Mouse (Mus musculus): ENCODE measurements around the gene Usp28. TPM values are rescaled to one million over a fixed set of nuclear protein-coding genes. Genes with fewer than 3 reads are reported as not detected.

Usp28 gene
- total and polyA plus RNA-seq, 2 experiments from 2014 or later: 16.9 to 21.1 TPM

DNA sequence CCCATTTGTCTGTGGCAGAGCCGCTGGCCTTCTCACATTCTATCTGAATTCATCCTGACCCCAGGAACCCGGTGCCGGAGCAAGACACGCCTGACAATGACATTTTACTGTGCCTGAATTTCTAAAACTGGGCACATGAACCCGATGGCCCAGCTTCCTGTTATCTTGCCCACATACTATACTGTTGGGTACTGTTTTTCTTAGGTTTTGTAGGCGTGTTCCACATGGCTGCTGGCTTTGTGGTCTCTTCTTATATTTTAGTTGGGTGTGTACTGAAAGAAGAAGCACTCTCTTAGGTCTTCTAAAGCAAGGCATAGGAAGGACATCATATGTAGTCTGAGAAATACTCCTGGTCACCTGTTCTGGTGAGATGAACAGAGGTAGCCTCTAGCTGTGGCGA lies 9.6 kb downstream of the Usp28 start:
- no peaks in the 10 kb centered on the region for H3K4me1 ChIP-seq (ENCODE audit: insufficient read depth, low read length)
- H3K27ac ChIP-seq (ENCODE audit: low read depth, low read length): no peak overlapping the region
- no peak overlapping the region for H3K4me3 ChIP-seq (ENCODE audit: low read depth, low read length)
- WGBS: 92% methylated on average over 7 of the region's 7 CpGs
- no peaks in the 10 kb centered on the region for H3K9me3 ChIP-seq (ENCODE audit: low read length)
- H3K9ac ChIP-seq (replicated peaks; ENCODE audit: low read length, poor library complexity, severe bottlenecking): no peak overlapping the region
- H3K27me3 ChIP-seq (ENCODE audit: insufficient read depth, low read length): no peaks in the 10 kb centered on the region
- DNase-seq (ENCODE audit: low spot score) (no peak), ATAC-seq (ENCODE audit: low FRiP score) (no peak)
- H3K4me2 ChIP-seq (ENCODE audit: low read depth, low read length, poor library complexity, severe bottlenecking): no peak overlapping the region
- TF ChIP-seq CTCF (IDR thresholded peaks at IDR 0.05): no peak
- no peaks in the 10 kb centered on the region for H3K36me3 ChIP-seq (ENCODE audit: insufficient read depth, low read length)

GRCm38 (mm10) chr9:48995735-48996134 lies 10.6 kb downstream of the Usp28 start:
- Histone ChIP-seq H3K9me3 (ENCODE audit: low read length) (no peaks in the 10 kb centered on the region), H3K4me1 (ENCODE audit: insufficient read depth, low read length) (no peaks in the 10 kb centered on the region), H3K36me3 (ENCODE audit: insufficient read depth, low read length) (no peaks in the 10 kb centered on the region), H3K4me2 (ENCODE audit: low read depth, low read length, poor library complexity, severe bottlenecking) (no peak overlapping the region), H3K27me3 (ENCODE audit: insufficient read depth, low read length) (no peaks in the 10 kb centered on the region), H3K4me3 (ENCODE audit: low read depth, low read length) (no peak overlapping the region), H3K9ac (replicated peaks; ENCODE audit: low read length, poor library complexity, severe bottlenecking) (no peak overlapping the region), H3K27ac (ENCODE audit: low read depth, low read length) (no peak overlapping the region)
- 97% methylated on average over 1 of the region's 1 CpGs for WGBS
- DNase-seq (ENCODE audit: low spot score): no peak
- ATAC-seq (ENCODE audit: low FRiP score): no peak
- peak; percentile 25; the same call in 1 of the 2 replicates for TF ChIP-seq CTCF (IDR thresholded peaks at IDR 0.05)

DNA sequence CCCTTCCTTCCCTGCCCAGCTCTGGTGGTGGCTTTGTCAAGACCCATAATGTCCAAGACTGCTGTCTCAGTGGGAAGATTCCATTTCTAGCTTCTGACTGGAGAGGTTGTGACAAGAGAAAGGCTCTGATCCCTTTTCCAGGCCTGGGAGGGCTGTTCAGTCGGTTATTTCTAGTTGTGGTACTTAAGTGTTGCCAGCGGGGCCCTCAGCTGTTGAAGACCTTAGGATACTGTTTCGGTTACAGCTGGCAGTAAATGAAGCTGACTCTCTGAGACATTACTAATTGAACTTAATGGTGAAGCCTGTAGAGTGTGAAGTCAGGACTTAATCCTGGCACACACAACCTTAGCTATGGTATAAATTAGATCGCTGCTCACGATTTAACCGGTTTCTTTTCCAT lies 14.1 kb downstream of the Usp28 start:
- no peak for ATAC-seq (ENCODE audit: low FRiP score)
- no peaks in the 10 kb centered on the region for H3K4me1 ChIP-seq (ENCODE audit: insufficient read depth, low read length)
- no peak overlapping the region for H3K9ac ChIP-seq (replicated peaks; ENCODE audit: low read length, poor library complexity, severe bottlenecking)
- H3K4me3 ChIP-seq (ENCODE audit: low read depth, low read length): no peak overlapping the region
- DNase-seq (ENCODE audit: low spot score): no peak
- H3K27me3 ChIP-seq (ENCODE audit: insufficient read depth, low read length): no peaks in the 10 kb centered on the region
- H3K9me3 ChIP-seq (ENCODE audit: low read length): no peaks in the 10 kb centered on the region
- TF ChIP-seq CTCF (IDR thresholded peaks at IDR 0.05): no peak
- H3K27ac ChIP-seq (ENCODE audit: low read depth, low read length): no peak overlapping the region
- no peak overlapping the region for H3K4me2 ChIP-seq (ENCODE audit: low read depth, low read length, poor library complexity, severe bottlenecking)
- peaks cover 8% of the 10 kb centered on the region for H3K36me3 ChIP-seq (ENCODE audit: insufficient read depth, low read length)
- WGBS: 83% methylated on average over 6 of the region's 6 CpGs

- H3K27me3 ChIP-seq (ENCODE audit: insufficient read depth, low read length): no peaks in the 10 kb centered on the region
- no peak for DNase-seq (ENCODE audit: low spot score)
- H3K4me2 ChIP-seq (ENCODE audit: low read depth, low read length, poor library complexity, severe bottlenecking): no peak overlapping the region
- ATAC-seq (ENCODE audit: low FRiP score): no peak
- no peaks in the 10 kb centered on the region for H3K4me1 ChIP-seq (ENCODE audit: insufficient read depth, low read length)
- peaks cover 42% of the 10 kb centered on the region for H3K36me3 ChIP-seq (ENCODE audit: insufficient read depth, low read length)
- TF ChIP-seq CTCF (IDR thresholded peaks at IDR 0.05): no peak
- H3K27ac ChIP-seq (ENCODE audit: low read depth, low read length): no peak overlapping the region
- H3K4me3 ChIP-seq (ENCODE audit: low read depth, low read length): no peak overlapping the region
- no peaks in the 10 kb centered on the region for H3K9me3 ChIP-seq (ENCODE audit: low read length)
- WGBS: 88% methylated on average over 7 of the region's 7 CpGs
- no peak overlapping the region for H3K9ac ChIP-seq (replicated peaks; ENCODE audit: low read length, poor library complexity, severe bottlenecking)
Observed at GRCm38 (mm10) chr9:49015824-49016223, 30.6 kb downstream of the Usp28 start.

GRCm38 (mm10) chr9:49021289-49021688 lies 36.1 kb downstream of the Usp28 start:
- H3K9me3 ChIP-seq (ENCODE audit: low read length): no peaks in the 10 kb centered on the region
- no peak overlapping the region for H3K27ac ChIP-seq (ENCODE audit: low read depth, low read length)
- H3K9ac ChIP-seq (replicated peaks; ENCODE audit: low read length, poor library complexity, severe bottlenecking): no peak overlapping the region
- no peak for TF ChIP-seq CTCF (IDR thresholded peaks at IDR 0.05)
- H3K4me3 ChIP-seq (ENCODE audit: low read depth, low read length): no peak overlapping the region
- H3K4me1 ChIP-seq (ENCODE audit: insufficient read depth, low read length): no peaks in the 10 kb centered on the region
- ATAC-seq (ENCODE audit: low FRiP score) (no peak), DNase-seq (ENCODE audit: low spot score) (no peak)
- WGBS: 86% methylated on average over 5 of the region's 5 CpGs
- peaks cover 15% of the 10 kb centered on the region; the same call in 1 of the 2 replicates for H3K36me3 ChIP-seq (ENCODE audit: insufficient read depth, low read length)
- no peaks in the 10 kb centered on the region for H3K27me3 ChIP-seq (ENCODE audit: insufficient read depth, low read length)
- H3K4me2 ChIP-seq (ENCODE audit: low read depth, low read length, poor library complexity, severe bottlenecking): no peak overlapping the region

- WGBS: 82% methylated on average over 5 of the region's 5 CpGs
- H3K4me1 ChIP-seq (ENCODE audit: insufficient read depth, low read length): no peaks in the 10 kb centered on the region
- H3K27me3 ChIP-seq (ENCODE audit: insufficient read depth, low read length): no peaks in the 10 kb centered on the region
- no peak overlapping the region for H3K27ac ChIP-seq (ENCODE audit: low read depth, low read length)
- ATAC-seq (ENCODE audit: low FRiP score) (no peak), DNase-seq (ENCODE audit: low spot score) (no peak)
- no peak overlapping the region for H3K4me2 ChIP-seq (ENCODE audit: low read depth, low read length, poor library complexity, severe bottlenecking)
- H3K36me3 ChIP-seq (ENCODE audit: insufficient read depth, low read length): peaks cover 28% of the 10 kb centered on the region
- H3K4me3 ChIP-seq (ENCODE audit: low read depth, low read length): no peak overlapping the region
- no peaks in the 10 kb centered on the region for H3K9me3 ChIP-seq (ENCODE audit: low read length)
- H3K9ac ChIP-seq (replicated peaks; ENCODE audit: low read length, poor library complexity, severe bottlenecking): no peak overlapping the region
- TF ChIP-seq CTCF (IDR thresholded peaks at IDR 0.05): no peak
Observed at GRCm38 (mm10) chr9:49023956-49024355, 38.8 kb downstream of the Usp28 start.
